Mouse (Mus musculus): Measurements from ENCODE around the gene Treml2. TPM values are rescaled to one million over a fixed set of nuclear protein-coding genes. Genes with fewer than 3 reads are reported as not detected.

The Treml2 gene
- 0.59 and 1.5 TPM in 2 replicates for polyA plus RNA-seq (2015; fragmentation: Nextera tagmentation; extraction: Ambion mirVana)

GRCm38 (mm10) chr17:48299203-48299602 lies at the start of gene Treml2:
TSS of gene Treml2 (plus strand) at chr17:48299498.
- H3K4me2 ChIP-seq (ENCODE audit: low read depth, low read length) = peak within 1 kb of the TSS; percentile 37
- H3K9me3 ChIP-seq (replicated peaks; ENCODE audit: control insufficient read depth, low read length) = no peaks in the 10 kb centered on the region
- no peak for ATAC-seq (replicated peaks; ENCODE audit: extremely low read depth, insufficient read depth, low FRiP score)
- H3K27me3 ChIP-seq (ENCODE audit: control insufficient read depth, insufficient read depth, low read length) = no peaks in the 10 kb centered on the region
- H3K36me3 ChIP-seq (ENCODE audit: control insufficient read depth, insufficient read depth) = no peaks in the 10 kb centered on the region
- peak within 1 kb of the TSS; percentile 27; the same call in 1 of the 2 replicates for H3K27ac ChIP-seq (ENCODE audit: low read length)
- H3K4me3 ChIP-seq (ENCODE audit: low read length) = peak within 1 kb of the TSS; percentile 37
- WGBS = 30% methylated on average over 3 of the region's 4 CpGs
- H3K4me1 ChIP-seq (ENCODE audit: control insufficient read depth, insufficient read depth, low read length) = no peaks in the 10 kb centered on the region
- H3K9ac ChIP-seq (ENCODE audit: low read length) = no peak within 1 kb of the TSS

GRCm38 (mm10) chr17:48249501-48249900 lies 49.8 kb upstream of the Treml2 start:
- Histone ChIP-seq H3K4me1 (ENCODE audit: control insufficient read depth, insufficient read depth, low read length) (no peaks in the 10 kb centered on the region), H3K9ac (ENCODE audit: low read length) (no peak overlapping the region), H3K27me3 (ENCODE audit: control insufficient read depth, insufficient read depth, low read length) (no peaks in the 10 kb centered on the region), H3K36me3 (ENCODE audit: control insufficient read depth, insufficient read depth) (no peaks in the 10 kb centered on the region), H3K9me3 (replicated peaks; ENCODE audit: control insufficient read depth, low read length) (no peaks in the 10 kb centered on the region), H3K27ac (ENCODE audit: low read length) (no peak overlapping the region), H3K4me3 (ENCODE audit: low read length) (no peak overlapping the region), H3K4me2 (ENCODE audit: low read depth, low read length) (no peak overlapping the region)
- 71% methylated on average over 11 of the region's 11 CpGs for WGBS
- no peak for ATAC-seq (replicated peaks; ENCODE audit: extremely low read depth, insufficient read depth, low FRiP score)

- no peak overlapping the region for H3K4me3 ChIP-seq (ENCODE audit: low read length)
- H3K9me3 ChIP-seq (replicated peaks; ENCODE audit: control insufficient read depth, low read length) = no peaks in the 10 kb centered on the region
- H3K4me2 ChIP-seq (ENCODE audit: low read depth, low read length) = no peak overlapping the region
- no peak overlapping the region for H3K27ac ChIP-seq (ENCODE audit: low read length)
- no peak for ATAC-seq (replicated peaks; ENCODE audit: extremely low read depth, insufficient read depth, low FRiP score)
- no peaks in the 10 kb centered on the region for H3K36me3 ChIP-seq (ENCODE audit: control insufficient read depth, insufficient read depth)
- H3K4me1 ChIP-seq (ENCODE audit: control insufficient read depth, insufficient read depth, low read length) = no peaks in the 10 kb centered on the region
- 79% methylated on average over 7 of the region's 7 CpGs for WGBS
- no peak overlapping the region for H3K9ac ChIP-seq (ENCODE audit: low read length)
- H3K27me3 ChIP-seq (ENCODE audit: control insufficient read depth, insufficient read depth, low read length) = no peaks in the 10 kb centered on the region
These were observed 48.7 kb upstream of the Treml2 start for GRCm38 (mm10) chr17:48250631-48251030.

GRCm38 (mm10) chr17:48256575-48256974 lies 42.7 kb upstream of the Treml2 start:
- Histone ChIP-seq H3K27me3 (ENCODE audit: control insufficient read depth, insufficient read depth, low read length) (no peaks in the 10 kb centered on the region), H3K36me3 (ENCODE audit: control insufficient read depth, insufficient read depth) (no peaks in the 10 kb centered on the region), H3K4me1 (ENCODE audit: control insufficient read depth, insufficient read depth, low read length) (no peaks in the 10 kb centered on the region), H3K4me3 (ENCODE audit: low read length) (no peak overlapping the region), H3K9ac (ENCODE audit: low read length) (no peak overlapping the region), H3K4me2 (ENCODE audit: low read depth, low read length) (no peak overlapping the region), H3K9me3 (replicated peaks; ENCODE audit: control insufficient read depth, low read length) (peaks cover 11% of the 10 kb centered on the region), H3K27ac (ENCODE audit: low read length) (no peak overlapping the region)
- no peak for ATAC-seq (replicated peaks; ENCODE audit: extremely low read depth, insufficient read depth, low FRiP score)

- WGBS = 65% methylated on average over 2 of the region's 2 CpGs
- H3K9me3 ChIP-seq (replicated peaks; ENCODE audit: control insufficient read depth, low read length) = peaks cover 11% of the 10 kb centered on the region
- ATAC-seq (replicated peaks; ENCODE audit: extremely low read depth, insufficient read depth, low FRiP score) = no peak
These were observed 37.4 kb upstream of the Treml2 start for GRCm38 (mm10) chr17:48261868-48262267.

GRCm38 (mm10) chr17:48263741-48264362 lies 35.4 kb upstream of the Treml2 start, which contains the start of gene Treml4:
TSS of gene Treml4 (plus strand) at chr17:48264295.
- Histone ChIP-seq H3K9ac (ENCODE audit: low read length) (no peak within 1 kb of the TSS), H3K36me3 (ENCODE audit: control insufficient read depth, insufficient read depth) (no peaks in the 10 kb centered on the region), H3K4me1 (ENCODE audit: control insufficient read depth, insufficient read depth, low read length) (no peaks in the 10 kb centered on the region), H3K9me3 (replicated peaks; ENCODE audit: control insufficient read depth, low read length) (peaks cover 10% of the 10 kb centered on the region), H3K27ac (ENCODE audit: low read length) (no peak within 1 kb of the TSS), H3K4me3 (ENCODE audit: low read length) (no peak within 1 kb of the TSS), H3K27me3 (ENCODE audit: control insufficient read depth, insufficient read depth, low read length) (no peaks in the 10 kb centered on the region), H3K4me2 (ENCODE audit: low read depth, low read length) (no peak within 1 kb of the TSS)
- 72% methylated on average over 3 of the region's 3 CpGs for WGBS
- no peak for ATAC-seq (replicated peaks; ENCODE audit: extremely low read depth, insufficient read depth, low FRiP score)

More at GRCm38 (mm10) chr17:48261868-48262267, 37.4 kb upstream of the Treml2 start:
- no peak overlapping the region for H3K4me3 ChIP-seq (ENCODE audit: low read length)
- no peaks in the 10 kb centered on the region for H3K36me3 ChIP-seq (ENCODE audit: control insufficient read depth, insufficient read depth)
- no peak overlapping the region for H3K27ac ChIP-seq (ENCODE audit: low read length)
- no peak overlapping the region for H3K4me2 ChIP-seq (ENCODE audit: low read depth, low read length)
- H3K9ac ChIP-seq (ENCODE audit: low read length) = no peak overlapping the region
- no peaks in the 10 kb centered on the region for H3K4me1 ChIP-seq (ENCODE audit: control insufficient read depth, insufficient read depth, low read length)
- H3K27me3 ChIP-seq (ENCODE audit: control insufficient read depth, insufficient read depth, low read length) = no peaks in the 10 kb centered on the region

GRCm38 (mm10) chr17:48264662-48265061 lies 34.6 kb upstream of the Treml2 start:
- no peak overlapping the region for H3K27ac ChIP-seq (ENCODE audit: low read length)
- H3K4me2 ChIP-seq (ENCODE audit: low read depth, low read length) = no peak overlapping the region
- H3K4me3 ChIP-seq (ENCODE audit: low read length) = no peak overlapping the region
- no peak for ATAC-seq (replicated peaks; ENCODE audit: extremely low read depth, insufficient read depth, low FRiP score)
- no peak overlapping the region for H3K9ac ChIP-seq (ENCODE audit: low read length)
- no peaks in the 10 kb centered on the region for H3K4me1 ChIP-seq (ENCODE audit: control insufficient read depth, insufficient read depth, low read length)
- peaks cover 2% of the 10 kb centered on the region for H3K9me3 ChIP-seq (replicated peaks; ENCODE audit: control insufficient read depth, low read length)
- H3K27me3 ChIP-seq (ENCODE audit: control insufficient read depth, insufficient read depth, low read length) = no peaks in the 10 kb centered on the region
- H3K36me3 ChIP-seq (ENCODE audit: control insufficient read depth, insufficient read depth) = no peaks in the 10 kb centered on the region
- WGBS = 79% methylated on average over 7 of the region's 7 CpGs

- ATAC-seq (replicated peaks; ENCODE audit: extremely low read depth, insufficient read depth, low FRiP score) = no peak
- Histone ChIP-seq H3K36me3 (ENCODE audit: control insufficient read depth, insufficient read depth) (no peaks in the 10 kb centered on the region), H3K9ac (ENCODE audit: low read length) (no peak overlapping the region)
These were observed 33.2 kb upstream of the Treml2 start for GRCm38 (mm10) chr17:48266138-48266537.

GRCm38 (mm10) chr17:48266610-48267304 lies 32.5 kb upstream of the Treml2 start:
- no peak for ATAC-seq (replicated peaks; ENCODE audit: extremely low read depth, insufficient read depth, low FRiP score)
- 46% methylated on average over 2 of the region's 2 CpGs for WGBS
- Histone ChIP-seq H3K36me3 (ENCODE audit: control insufficient read depth, insufficient read depth) (no peaks in the 10 kb centered on the region), H3K4me2 (ENCODE audit: low read depth, low read length) (no peak overlapping the region), H3K9ac (ENCODE audit: low read length) (no peak overlapping the region), H3K9me3 (replicated peaks; ENCODE audit: control insufficient read depth, low read length) (no peaks in the 10 kb centered on the region), H3K27me3 (ENCODE audit: control insufficient read depth, insufficient read depth, low read length) (no peaks in the 10 kb centered on the region), H3K4me1 (ENCODE audit: control insufficient read depth, insufficient read depth, low read length) (no peaks in the 10 kb centered on the region), H3K4me3 (ENCODE audit: low read length) (no peak overlapping the region), H3K27ac (ENCODE audit: low read length) (no peak overlapping the region)

More at GRCm38 (mm10) chr17:48266138-48266537, 33.2 kb upstream of the Treml2 start:
- no peaks in the 10 kb centered on the region for H3K4me1 ChIP-seq (ENCODE audit: control insufficient read depth, insufficient read depth, low read length)
- H3K4me2 ChIP-seq (ENCODE audit: low read depth, low read length) = no peak overlapping the region
- H3K9me3 ChIP-seq (replicated peaks; ENCODE audit: control insufficient read depth, low read length) = no peaks in the 10 kb centered on the region
- H3K27me3 ChIP-seq (ENCODE audit: control insufficient read depth, insufficient read depth, low read length) = no peaks in the 10 kb centered on the region
- WGBS = 46% methylated on average over 2 of the region's 2 CpGs
- no peak overlapping the region for H3K27ac ChIP-seq (ENCODE audit: low read length)
- H3K4me3 ChIP-seq (ENCODE audit: low read length) = no peak overlapping the region

All from heart, embryonic 16.5 days (tissue).